Mouse (Mus musculus) liver, embryonic 13.5 days (tissue): ENCODE measurements at regions not wholly inside any gene's neighbourhood (a gene's known extent, or its start where the extent isn't known, plus 50 kb on each side); places are given as distances from the start of the nearest gene placed in this dataset.
A peak's percentile ranks its signal among the peaks of the same experiment; 100 is the strongest.

Experiments
- ATAC-seq: fragments of 200-750 bp; cut with Nextera tagmentation; 2 replicates; pipeline ENCODE4 v1.8.0; 2017; ENCODE audit warnings: low read depth, mild to moderate bottlenecking, moderate number of reproducible peaks, moderate library complexity
- DNase-seq: peaks from one replicate; pipeline ENCODE4 v3.0.0; 2022
- H3K27ac ChIP-seq: fragments of 300-500 bp; sonication (generic); 2 replicates; pipeline ENCODE4 v1.5.1; 2015; ENCODE audit warnings: moderate library complexity, mild to moderate bottlenecking, inconsistent platforms
- H3K27me3 ChIP-seq: fragments of 300-500 bp; sonication (generic); 2 replicates; pipeline ENCODE4 v1.6.1; 2015; ENCODE audit warnings: mild to moderate bottlenecking, inconsistent platforms
- H3K36me3 ChIP-seq: fragments of 300-500 bp; sonication (generic); 2 replicates; pipeline ENCODE4 v1.6.1; 2015; ENCODE audit warnings: mild to moderate bottlenecking, inconsistent platforms
- H3K4me1 ChIP-seq: fragments of 300-500 bp; sonication (generic); replicated peaks from 2 replicates; pipeline ENCODE4 v1.6.1; 2015; ENCODE audit warnings: inconsistent platforms
- H3K4me2 ChIP-seq: fragments of 300-500 bp; sonication (generic); 2 replicates; pipeline ENCODE4 v1.6.1; 2015; ENCODE audit warnings: inconsistent platforms, mild to moderate bottlenecking, moderate library complexity
- H3K4me3 ChIP-seq: fragments of 300-500 bp; sonication (generic); replicated peaks from 2 replicates; pipeline ENCODE4 v1.5.1; 2015; ENCODE audit warnings: mild to moderate bottlenecking, inconsistent platforms
- H3K9ac ChIP-seq: fragments of 300-500 bp; sonication (generic); 2 replicates; pipeline ENCODE4 v1.6.1; 2015; ENCODE audit warnings: mild to moderate bottlenecking, inconsistent platforms
- H3K9me3 ChIP-seq: fragments of 300-500 bp; sonication (generic); replicated peaks from 2 replicates; pipeline ENCODE4 v1.6.1; 2016; ENCODE audit warnings: inconsistent platforms
- WGBS: fragments of 180-500 bp; shearing (Covaris S2); methylation state at CpG from one replicate; pipeline ENCODE4 v1.1.7; 2015; ENCODE audit not compliant: insufficient replicate concordance; 5-methylcytosine and 5-hydroxymethylcytosine counted together

DNA sequence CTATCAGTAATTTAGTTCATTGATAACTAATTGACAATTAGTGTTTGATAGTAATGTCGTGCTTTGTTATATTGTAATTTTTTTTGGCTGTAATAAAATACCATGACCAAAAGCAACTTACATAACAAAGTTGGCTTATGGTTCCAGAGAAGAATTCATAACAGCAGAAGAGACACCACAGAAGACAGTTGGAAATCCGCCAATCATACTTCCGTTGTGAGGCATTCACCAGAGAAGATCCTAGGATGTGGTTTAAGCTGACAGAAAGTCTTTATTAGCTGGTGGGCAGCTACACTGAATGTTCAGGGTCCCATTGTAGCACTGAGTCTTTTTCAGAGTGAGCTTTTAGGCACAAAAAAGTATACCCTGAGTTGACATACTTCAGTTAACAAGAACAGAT lies 109.9 kb downstream of the Sec23a start:
- no peak for DNase-seq
- no peak overlapping the region for H3K9ac ChIP-seq
- no peaks in the 10 kb centered on the region for H3K36me3 ChIP-seq
- no peak overlapping the region for H3K4me3 ChIP-seq
- no peaks in the 10 kb centered on the region for H3K4me1 ChIP-seq
- H3K27me3 ChIP-seq = no peaks in the 10 kb centered on the region
- no peaks in the 10 kb centered on the region for H3K9me3 ChIP-seq
- H3K4me2 ChIP-seq = no peak overlapping the region
- H3K27ac ChIP-seq = no peak overlapping the region
- ATAC-seq = no peak
- WGBS = 53% methylated on average over 3 of the region's 3 CpGs

DNA sequence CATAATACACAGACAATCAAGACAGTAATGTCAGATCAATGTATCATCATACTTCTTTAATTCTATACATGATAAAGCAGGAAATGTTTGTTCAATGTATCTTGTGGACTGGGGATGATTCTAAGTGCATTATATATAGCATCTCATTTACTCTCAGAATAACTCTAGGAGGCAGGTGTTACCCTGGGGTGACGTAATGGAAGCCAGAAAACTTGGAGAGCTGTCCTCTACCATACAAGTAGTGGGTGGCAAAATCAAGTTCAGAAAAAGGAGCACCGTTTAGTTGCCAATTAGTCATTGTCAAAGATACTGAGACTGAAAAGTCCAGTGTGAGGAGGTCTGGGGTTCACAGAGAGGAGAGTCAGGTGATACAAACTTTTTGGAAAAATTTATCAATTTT lies 136.0 kb downstream of the Sec23a start:
- H3K4me1 ChIP-seq = no peaks in the 10 kb centered on the region
- DNase-seq = no peak
- no peaks in the 10 kb centered on the region for H3K36me3 ChIP-seq
- no peak overlapping the region for H3K4me3 ChIP-seq
- WGBS = 50% methylated on average over 2 of the region's 2 CpGs
- no peak overlapping the region for H3K9ac ChIP-seq
- ATAC-seq = no peak
- no peaks in the 10 kb centered on the region for H3K9me3 ChIP-seq
- H3K4me2 ChIP-seq = no peak overlapping the region
- H3K27me3 ChIP-seq = no peaks in the 10 kb centered on the region
- H3K27ac ChIP-seq = no peak overlapping the region

DNA sequence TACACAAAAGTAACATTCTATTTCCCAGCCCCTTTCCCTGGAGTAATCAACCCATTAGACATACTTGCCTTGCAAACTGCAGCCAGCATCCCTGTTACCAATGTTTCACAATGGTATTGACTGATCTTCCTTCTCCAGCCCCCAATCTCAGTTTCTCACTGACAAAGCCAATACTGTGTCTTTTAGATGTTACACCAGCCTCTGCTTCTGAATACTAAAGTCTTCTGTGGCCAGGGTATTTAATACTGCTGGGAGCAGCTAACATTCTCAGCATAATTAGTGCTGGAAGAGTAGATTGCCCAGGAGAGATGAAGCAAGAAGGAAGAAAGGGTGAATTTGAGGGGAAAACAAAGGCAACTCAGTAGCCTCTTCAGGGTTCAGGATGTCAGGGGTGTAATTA lies 139.4 kb downstream of the Sec23a start:
- Histone ChIP-seq H3K4me1 (no peaks in the 10 kb centered on the region), H3K36me3 (no peaks in the 10 kb centered on the region), H3K4me3 (no peak overlapping the region), H3K4me2 (no peak overlapping the region), H3K9ac (no peak overlapping the region), H3K27me3 (no peaks in the 10 kb centered on the region), H3K27ac (no peak overlapping the region), H3K9me3 (no peaks in the 10 kb centered on the region)
- ATAC-seq (no peak), DNase-seq (no peak)

- DNase-seq = no peak
- no peak for ATAC-seq
- Histone ChIP-seq H3K9me3 (no peaks in the 10 kb centered on the region), H3K27ac (no peak overlapping the region), H3K4me2 (no peak overlapping the region), H3K9ac (no peak overlapping the region), H3K4me3 (no peak overlapping the region), H3K4me1 (no peaks in the 10 kb centered on the region), H3K27me3 (no peaks in the 10 kb centered on the region), H3K36me3 (no peaks in the 10 kb centered on the region)
- WGBS = 40% methylated on average over 2 of the region's 2 CpGs
These were observed 155.3 kb downstream of the Sec23a start for GRCm38 (mm10) chr12:58856498-58856897.

- no peaks in the 10 kb centered on the region for H3K27me3 ChIP-seq
- DNase-seq (no peak), ATAC-seq (no peak)
- no peak overlapping the region for H3K27ac ChIP-seq
- 62% methylated on average over 6 of the region's 6 CpGs for WGBS
- no peaks in the 10 kb centered on the region for H3K4me1 ChIP-seq
- H3K9me3 ChIP-seq = no peaks in the 10 kb centered on the region
- no peak overlapping the region for H3K4me3 ChIP-seq
- no peaks in the 10 kb centered on the region for H3K36me3 ChIP-seq
- no peak overlapping the region for H3K4me2 ChIP-seq
- H3K9ac ChIP-seq = no peak overlapping the region
These were observed 160.0 kb downstream of the Sec23a start for GRCm38 (mm10) chr12:58851677-58852385.

- WGBS = 32% methylated on average over 1 of the region's 1 CpGs
- DNase-seq = no peak
These were observed 182.2 kb downstream of the Sec23a start for GRCm38 (mm10) chr12:58829656-58830055.

GRCm38 (mm10) chr12:58827864-58828263 lies 184.0 kb downstream of the Sec23a start:
- H3K9me3 ChIP-seq = no peaks in the 10 kb centered on the region
- H3K4me3 ChIP-seq = no peak overlapping the region
- ATAC-seq = no peak
- no peaks in the 10 kb centered on the region for H3K27me3 ChIP-seq
- H3K27ac ChIP-seq = no peak overlapping the region
- peaks cover 13% of the 10 kb centered on the region; the same call in 1 of the 2 replicates for H3K4me1 ChIP-seq
- no peak overlapping the region for H3K9ac ChIP-seq
- no peak overlapping the region for H3K4me2 ChIP-seq
- H3K36me3 ChIP-seq = no peaks in the 10 kb centered on the region
- DNase-seq = no peak

More at GRCm38 (mm10) chr12:58829656-58830055, 182.2 kb downstream of the Sec23a start:
- H3K27ac ChIP-seq = no peak overlapping the region
- no peaks in the 10 kb centered on the region for H3K4me1 ChIP-seq
- no peak for ATAC-seq
- no peaks in the 10 kb centered on the region for H3K27me3 ChIP-seq
- no peaks in the 10 kb centered on the region for H3K9me3 ChIP-seq
- no peaks in the 10 kb centered on the region for H3K36me3 ChIP-seq
- no peak overlapping the region for H3K9ac ChIP-seq
- H3K4me2 ChIP-seq = no peak overlapping the region
- H3K4me3 ChIP-seq = no peak overlapping the region

DNA sequence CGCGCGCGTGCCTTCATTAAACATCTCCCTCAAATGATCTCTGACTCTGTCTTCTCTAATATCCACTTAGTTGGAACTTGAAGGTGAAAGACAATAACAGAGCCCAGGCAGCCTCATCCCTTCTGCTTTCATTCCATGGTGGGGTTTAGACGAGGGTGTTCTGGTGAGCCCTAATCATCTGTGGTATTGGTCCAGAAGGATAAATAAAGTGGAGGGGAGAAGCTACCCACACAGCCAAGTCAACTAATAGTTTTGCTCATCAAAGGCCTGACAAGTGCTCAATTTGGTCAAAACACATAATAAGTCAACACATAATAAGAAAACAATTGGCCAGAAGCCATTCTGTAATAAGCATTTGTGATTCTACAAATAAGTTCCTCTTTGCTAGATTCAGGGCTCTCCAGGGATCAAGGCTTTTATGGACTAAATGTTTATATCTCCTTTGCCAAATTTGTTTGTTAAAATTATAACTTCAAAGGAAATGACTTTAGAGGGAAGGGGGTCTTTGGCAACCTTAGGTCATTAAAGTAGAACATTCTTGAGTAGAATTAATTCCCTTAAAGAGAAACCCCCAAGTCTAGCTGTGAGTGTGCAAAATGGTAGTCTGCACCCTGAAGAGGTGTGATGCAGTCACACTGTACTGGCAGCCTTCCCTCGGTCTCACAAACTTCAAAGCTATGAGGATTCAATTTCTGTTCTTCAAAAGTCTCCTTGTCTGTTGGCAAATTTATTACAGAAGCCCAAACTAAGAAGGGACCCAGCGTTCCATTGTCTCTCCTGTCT lies 186.5 kb downstream of the Sec23a start:
- Histone ChIP-seq H3K9ac (no peak overlapping the region), H3K27me3 (no peaks in the 10 kb centered on the region), H3K4me1 (peaks cover 15% of the 10 kb centered on the region; the same call in 1 of the 2 replicates), H3K9me3 (no peaks in the 10 kb centered on the region), H3K36me3 (no peaks in the 10 kb centered on the region), H3K4me2 (no peak overlapping the region), H3K4me3 (no peak overlapping the region), H3K27ac (no peak overlapping the region)
- no peak for ATAC-seq
- DNase-seq = no peak
- WGBS = 71% methylated on average over 5 of the region's 7 CpGs

DNA sequence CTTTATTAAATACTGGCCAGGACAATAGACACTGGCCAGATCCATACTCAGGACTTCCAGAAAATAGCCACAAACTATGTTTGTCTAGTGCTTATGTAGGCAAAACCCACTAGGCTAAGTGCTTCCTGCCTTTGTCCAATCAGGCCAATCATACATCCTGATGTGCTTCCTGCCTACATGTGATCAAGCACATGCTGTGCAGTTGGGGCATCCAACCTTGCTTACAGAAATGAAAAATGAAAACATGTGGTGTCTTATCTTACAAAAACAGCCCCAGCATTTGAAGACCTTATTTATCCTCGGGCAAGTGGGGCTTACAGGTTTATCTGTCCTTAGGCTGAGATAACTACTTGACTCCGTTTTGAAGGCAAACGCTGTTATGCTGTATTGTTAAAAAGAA lies 188.8 kb downstream of the Sec23a start:
- no peak overlapping the region for H3K27ac ChIP-seq
- no peaks in the 10 kb centered on the region for H3K27me3 ChIP-seq
- H3K9ac ChIP-seq = no peak overlapping the region
- no peak overlapping the region for H3K4me2 ChIP-seq
- no peak overlapping the region for H3K4me3 ChIP-seq
- DNase-seq (no peak), ATAC-seq (peak; percentile 75)
- H3K4me1 ChIP-seq = peaks cover 15% of the 10 kb centered on the region; the same call in 1 of the 2 replicates
- 15% methylated on average over 3 of the region's 3 CpGs for WGBS
- H3K9me3 ChIP-seq = no peaks in the 10 kb centered on the region
- H3K36me3 ChIP-seq = no peaks in the 10 kb centered on the region

- no peak for ATAC-seq
- no peak overlapping the region for H3K4me3 ChIP-seq
- H3K9ac ChIP-seq = no peak overlapping the region
- no peaks in the 10 kb centered on the region for H3K27me3 ChIP-seq
- no peaks in the 10 kb centered on the region for H3K9me3 ChIP-seq
- WGBS = 63% methylated on average over 6 of the region's 6 CpGs
- no peak overlapping the region for H3K4me2 ChIP-seq
- DNase-seq = no peak
- H3K27ac ChIP-seq = no peak overlapping the region
- no peaks in the 10 kb centered on the region for H3K36me3 ChIP-seq
- no peaks in the 10 kb centered on the region for H3K4me1 ChIP-seq
These were observed 207.7 kb downstream of the Sec23a start for GRCm38 (mm10) chr12:58804068-58804467.

DNA sequence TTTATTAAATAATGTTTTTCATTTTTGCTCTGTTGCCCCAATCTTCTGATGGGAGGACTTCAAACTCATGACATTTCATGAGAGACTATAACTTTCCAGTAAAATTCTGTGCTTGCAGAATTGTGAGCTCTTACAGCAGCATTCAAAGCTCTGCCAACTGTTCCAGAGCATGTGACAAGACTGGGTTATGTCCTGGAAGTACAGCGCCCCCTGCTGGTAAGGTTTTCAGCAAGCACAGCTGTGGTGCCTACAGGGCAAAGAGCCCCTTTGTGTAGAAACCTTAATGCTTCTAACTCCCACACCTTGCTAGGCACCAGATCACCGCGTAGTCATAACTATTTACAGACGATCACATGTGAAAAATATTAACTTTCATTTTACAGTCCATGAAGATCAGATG lies 209.4 kb downstream of the Sec23a start:
- H3K4me3 ChIP-seq = no peak overlapping the region
- no peaks in the 10 kb centered on the region for H3K36me3 ChIP-seq
- WGBS = 27% methylated on average over 4 of the region's 4 CpGs
- no peaks in the 10 kb centered on the region for H3K27me3 ChIP-seq
- H3K9me3 ChIP-seq = no peaks in the 10 kb centered on the region
- no peaks in the 10 kb centered on the region for H3K4me1 ChIP-seq
- no peak for ATAC-seq
- H3K4me2 ChIP-seq = no peak overlapping the region
- peak; percentile 34 for DNase-seq
- H3K9ac ChIP-seq = no peak overlapping the region
- no peak overlapping the region for H3K27ac ChIP-seq
